Mouse (Mus musculus) liver, embryonic 13.5 days (tissue): ENCODE measurements at regions not wholly inside any gene's neighbourhood (a gene's known extent, or its start where the extent isn't known, plus 50 kb on each side); places are given as distances from the start of the nearest gene placed in this dataset.
"Not testable (repeated sequence)": the region's sequence is repeated elsewhere in the genome, so short reads cannot be mapped to it uniquely, and the experiment has no call there.

Experiments
- ATAC-seq: fragments of 200-750 bp; cut with Nextera tagmentation; 2 replicates; pipeline ENCODE4 v1.8.0; 2017; ENCODE audit warnings: low read depth, mild to moderate bottlenecking, moderate number of reproducible peaks, moderate library complexity
- DNase-seq: peaks from one replicate; pipeline ENCODE4 v3.0.0; 2022
- H3K27ac ChIP-seq: fragments of 300-500 bp; sonication (generic); 2 replicates; pipeline ENCODE4 v1.5.1; 2015; ENCODE audit warnings: moderate library complexity, mild to moderate bottlenecking, inconsistent platforms
- H3K27me3 ChIP-seq: fragments of 300-500 bp; sonication (generic); 2 replicates; pipeline ENCODE4 v1.6.1; 2015; ENCODE audit warnings: mild to moderate bottlenecking, inconsistent platforms
- H3K36me3 ChIP-seq: fragments of 300-500 bp; sonication (generic); 2 replicates; pipeline ENCODE4 v1.6.1; 2015; ENCODE audit warnings: mild to moderate bottlenecking, inconsistent platforms
- H3K4me1 ChIP-seq: fragments of 300-500 bp; sonication (generic); replicated peaks from 2 replicates; pipeline ENCODE4 v1.6.1; 2015; ENCODE audit warnings: inconsistent platforms
- H3K4me2 ChIP-seq: fragments of 300-500 bp; sonication (generic); 2 replicates; pipeline ENCODE4 v1.6.1; 2015; ENCODE audit warnings: inconsistent platforms, mild to moderate bottlenecking, moderate library complexity
- H3K4me3 ChIP-seq: fragments of 300-500 bp; sonication (generic); replicated peaks from 2 replicates; pipeline ENCODE4 v1.5.1; 2015; ENCODE audit warnings: mild to moderate bottlenecking, inconsistent platforms
- H3K9ac ChIP-seq: fragments of 300-500 bp; sonication (generic); 2 replicates; pipeline ENCODE4 v1.6.1; 2015; ENCODE audit warnings: mild to moderate bottlenecking, inconsistent platforms
- H3K9me3 ChIP-seq: fragments of 300-500 bp; sonication (generic); replicated peaks from 2 replicates; pipeline ENCODE4 v1.6.1; 2016; ENCODE audit warnings: inconsistent platforms
- WGBS: fragments of 180-500 bp; shearing (Covaris S2); methylation state at CpG from one replicate; pipeline ENCODE4 v1.1.7; 2015; ENCODE audit not compliant: insufficient replicate concordance; 5-methylcytosine and 5-hydroxymethylcytosine counted together

DNA sequence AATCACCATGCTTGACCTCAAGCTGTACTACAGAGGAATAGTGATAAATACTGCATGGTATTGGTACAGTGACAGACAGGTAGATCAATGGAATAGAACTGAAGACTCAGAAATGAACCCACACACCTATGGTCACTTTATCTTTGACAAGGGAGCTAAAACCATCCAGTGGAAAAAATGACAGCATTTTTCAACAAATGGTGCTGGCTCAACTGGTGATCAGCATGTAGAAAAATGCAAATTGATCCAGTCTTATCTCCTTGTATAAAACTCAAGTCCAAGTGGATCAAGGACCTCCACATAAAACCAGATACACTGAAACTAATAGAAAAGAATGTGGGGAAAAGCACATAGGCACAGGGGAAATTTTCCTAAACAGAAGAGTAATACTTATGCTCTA lies 159.9 kb upstream of the Tet2 start:
- H3K27ac ChIP-seq, H3K27me3 ChIP-seq, DNase-seq, H3K9me3 ChIP-seq, H3K4me1 ChIP-seq, H3K9ac ChIP-seq, H3K4me2 ChIP-seq, H3K36me3 ChIP-seq, ATAC-seq, H3K4me3 ChIP-seq: not testable (repeated sequence)

DNA sequence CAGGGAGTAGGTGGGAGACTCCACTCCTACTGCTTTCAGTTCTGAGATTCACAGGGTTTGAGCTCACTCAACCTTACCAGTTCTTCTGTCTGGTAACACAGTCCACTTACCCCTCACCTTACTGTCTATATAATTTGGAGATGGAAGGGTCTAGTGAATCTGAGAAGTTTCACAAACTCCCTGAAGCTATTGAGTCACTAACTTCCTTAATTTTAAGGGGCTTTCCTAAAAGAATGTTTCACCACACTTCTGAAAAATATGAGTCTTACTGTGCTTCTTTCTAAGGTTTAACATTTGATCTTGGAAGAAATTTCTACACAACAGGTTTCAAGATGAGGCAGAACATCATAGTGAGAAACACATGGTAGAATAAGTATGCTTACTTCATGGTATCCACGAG lies 166.6 kb upstream of the Tet2 start:
- H3K4me2 ChIP-seq: no peak overlapping the region
- no peak overlapping the region for H3K9ac ChIP-seq
- WGBS: 41% methylated on average over 1 of the region's 1 CpGs
- H3K4me3 ChIP-seq: no peak overlapping the region
- no peaks in the 10 kb centered on the region for H3K36me3 ChIP-seq
- no peak overlapping the region for H3K27ac ChIP-seq
- no peak for DNase-seq
- no peaks in the 10 kb centered on the region for H3K9me3 ChIP-seq
- H3K4me1 ChIP-seq: no peaks in the 10 kb centered on the region
- no peak for ATAC-seq
- no peaks in the 10 kb centered on the region for H3K27me3 ChIP-seq

DNA sequence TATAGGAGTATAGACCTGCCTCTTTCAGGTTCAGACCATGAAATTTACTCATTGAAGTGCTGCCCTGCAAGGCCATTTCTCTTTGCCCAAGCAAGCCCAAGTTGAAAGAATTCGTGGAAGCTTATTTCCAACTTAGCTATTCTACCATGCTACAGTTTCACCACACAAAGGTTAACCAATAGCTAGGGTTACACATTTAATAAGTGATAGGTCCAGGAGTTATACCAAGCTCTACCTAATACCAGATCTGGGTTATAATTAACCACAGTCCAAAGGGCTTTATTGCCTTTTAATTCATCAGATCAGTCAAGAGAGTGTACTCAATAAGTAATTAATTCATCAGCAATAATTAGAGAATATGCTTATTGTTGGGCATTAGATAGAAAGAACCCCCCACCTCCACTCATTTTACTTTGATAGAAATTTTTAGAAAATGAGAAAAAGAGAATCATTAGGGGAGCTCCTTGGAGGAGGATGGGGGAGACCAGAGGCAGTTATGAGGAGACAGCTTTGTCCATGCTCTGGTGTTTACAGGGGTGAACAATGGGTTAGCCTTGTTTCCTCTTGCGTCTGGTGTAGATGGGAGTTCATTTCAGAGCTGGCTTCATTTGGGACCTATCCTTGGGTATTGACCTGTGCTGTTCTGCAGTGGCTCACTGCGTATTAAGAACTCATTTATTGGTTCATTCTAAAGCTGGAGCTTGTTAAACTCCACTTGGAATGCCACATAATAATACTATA lies 177.8 kb upstream of the Tet2 start:
- DNase-seq: no peak
- Histone ChIP-seq H3K4me1 (no peaks in the 10 kb centered on the region), H3K27me3 (no peaks in the 10 kb centered on the region)

DNA sequence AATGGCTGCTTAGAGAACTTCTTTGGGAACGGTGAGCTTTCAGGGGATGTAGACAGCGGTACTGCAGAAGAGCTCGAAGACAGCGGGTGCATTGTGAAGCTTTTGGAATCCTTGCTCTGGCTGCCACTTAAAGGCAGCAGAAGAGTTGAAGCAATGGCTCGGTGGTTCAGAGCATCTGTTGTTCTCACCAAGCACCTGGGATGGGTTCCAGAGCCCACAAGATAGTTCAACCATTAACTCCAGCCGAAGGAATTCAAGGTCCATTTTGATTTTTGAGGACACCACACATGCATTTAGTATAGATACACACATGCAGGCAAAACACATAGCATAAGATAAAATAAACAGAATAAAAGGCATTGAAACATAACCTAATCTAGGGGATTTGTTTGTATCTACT lies 181.9 kb upstream of the Tet2 start:
- no peak for ATAC-seq

More for the DNA sequence above, 177.8 kb upstream of the Tet2 start:
- no peak for ATAC-seq
- Histone ChIP-seq H3K9me3 (no peaks in the 10 kb centered on the region), H3K4me2 (no peak overlapping the region), H3K27ac (no peak overlapping the region), H3K9ac (no peak overlapping the region), H3K36me3 (no peaks in the 10 kb centered on the region), H3K4me3 (no peak overlapping the region)
- WGBS: 60% methylated on average over 3 of the region's 3 CpGs

DNA sequence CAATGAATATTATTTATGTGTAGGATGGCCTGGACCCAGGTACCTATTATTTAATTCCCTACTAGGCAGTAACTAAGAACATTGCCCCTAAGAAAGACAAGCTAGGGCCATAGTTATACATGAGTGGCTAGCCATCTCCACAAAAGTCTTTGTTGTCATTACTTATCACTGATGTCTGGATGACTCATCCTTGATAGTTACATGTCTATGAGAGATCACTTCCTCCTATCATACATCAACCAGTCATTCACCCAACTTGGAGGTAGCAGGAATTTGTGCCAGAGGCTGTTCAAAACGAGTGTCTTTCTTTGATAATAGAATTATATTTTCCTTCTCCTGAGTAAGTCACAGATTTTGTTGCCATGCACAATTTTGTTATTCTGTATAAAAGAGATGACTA lies 190.7 kb upstream of the Tet2 start:
- 40% methylated on average over 1 of the region's 1 CpGs for WGBS
- Histone ChIP-seq H3K36me3 (no peaks in the 10 kb centered on the region), H3K4me1 (no peaks in the 10 kb centered on the region), H3K9me3 (no peaks in the 10 kb centered on the region), H3K27me3 (no peaks in the 10 kb centered on the region), H3K4me2 (no peak overlapping the region), H3K9ac (no peak overlapping the region), H3K27ac (no peak overlapping the region), H3K4me3 (no peak overlapping the region)
- ATAC-seq (no peak), DNase-seq (no peak)

More for the DNA sequence above, 181.9 kb upstream of the Tet2 start:
- no peaks in the 10 kb centered on the region for H3K9me3 ChIP-seq
- no peak overlapping the region for H3K9ac ChIP-seq
- H3K36me3 ChIP-seq: no peaks in the 10 kb centered on the region
- H3K27ac ChIP-seq: no peak overlapping the region
- no peaks in the 10 kb centered on the region for H3K27me3 ChIP-seq
- H3K4me3 ChIP-seq: no peak overlapping the region
- no peak overlapping the region for H3K4me2 ChIP-seq
- no peak for DNase-seq
- no peaks in the 10 kb centered on the region for H3K4me1 ChIP-seq
- WGBS: 66% methylated on average over 6 of the region's 6 CpGs

DNA sequence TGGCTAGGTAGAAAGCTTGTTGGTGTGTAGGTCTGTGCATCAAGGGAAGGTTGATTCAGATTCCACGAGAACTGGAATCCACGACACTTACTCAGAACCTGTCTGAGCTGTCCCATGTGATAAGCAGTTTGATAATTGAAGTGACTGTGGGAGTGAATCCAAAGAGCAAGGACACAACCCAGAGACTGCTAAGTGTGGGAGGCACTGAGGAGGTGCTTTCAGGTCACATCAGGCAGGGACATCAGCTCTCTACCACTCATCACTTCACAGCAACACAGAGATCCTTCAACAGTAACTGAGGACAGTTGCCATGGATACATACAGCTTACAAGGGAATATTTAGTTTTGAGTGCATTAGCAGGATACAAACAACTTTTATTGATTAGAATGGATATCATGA lies 194.0 kb upstream of the Tet2 start:
- 71% methylated on average over 2 of the region's 2 CpGs for WGBS
- Histone ChIP-seq H3K9ac (no peak overlapping the region), H3K27me3 (no peaks in the 10 kb centered on the region), H3K4me2 (no peak overlapping the region), H3K4me3 (no peak overlapping the region), H3K4me1 (no peaks in the 10 kb centered on the region), H3K9me3 (no peaks in the 10 kb centered on the region), H3K36me3 (no peaks in the 10 kb centered on the region), H3K27ac (no peak overlapping the region)
- DNase-seq: no peak
- no peak for ATAC-seq

DNA sequence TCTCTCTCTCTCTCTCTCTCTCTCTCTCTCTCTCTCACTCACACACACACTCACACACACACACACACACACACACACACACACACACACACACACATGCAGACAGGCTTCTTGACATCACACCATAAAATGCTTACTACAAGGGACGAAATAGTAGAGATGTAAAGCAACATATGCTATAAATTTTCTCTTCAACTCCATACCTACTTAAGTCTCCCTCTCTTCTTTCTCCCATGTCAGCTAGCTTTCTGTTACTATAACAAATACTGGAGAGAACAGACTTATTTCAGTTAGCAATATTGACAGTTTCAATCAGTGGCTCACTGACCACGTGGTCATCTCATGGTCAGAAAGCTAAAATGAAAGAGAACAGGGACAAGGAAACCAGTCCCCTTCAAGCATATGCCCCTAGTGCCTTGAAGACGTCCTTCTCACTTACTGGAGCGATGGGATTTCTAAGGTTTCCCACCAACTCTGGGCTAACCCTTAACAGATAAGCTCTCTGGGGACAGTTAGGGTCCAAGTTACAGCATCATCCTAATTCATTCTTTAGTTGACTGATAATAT lies 199.7 kb upstream of the Tet2 start:
- no peak for ATAC-seq
- H3K27ac ChIP-seq: no peak overlapping the region
- H3K36me3 ChIP-seq: no peaks in the 10 kb centered on the region
- 51% methylated on average over 4 of the region's 4 CpGs for WGBS
- H3K4me1 ChIP-seq: no peaks in the 10 kb centered on the region
- H3K9ac ChIP-seq: no peak overlapping the region
- DNase-seq: no peak
- no peaks in the 10 kb centered on the region for H3K27me3 ChIP-seq
- no peaks in the 10 kb centered on the region for H3K9me3 ChIP-seq
- no peak overlapping the region for H3K4me3 ChIP-seq
- H3K4me2 ChIP-seq: no peak overlapping the region

DNA sequence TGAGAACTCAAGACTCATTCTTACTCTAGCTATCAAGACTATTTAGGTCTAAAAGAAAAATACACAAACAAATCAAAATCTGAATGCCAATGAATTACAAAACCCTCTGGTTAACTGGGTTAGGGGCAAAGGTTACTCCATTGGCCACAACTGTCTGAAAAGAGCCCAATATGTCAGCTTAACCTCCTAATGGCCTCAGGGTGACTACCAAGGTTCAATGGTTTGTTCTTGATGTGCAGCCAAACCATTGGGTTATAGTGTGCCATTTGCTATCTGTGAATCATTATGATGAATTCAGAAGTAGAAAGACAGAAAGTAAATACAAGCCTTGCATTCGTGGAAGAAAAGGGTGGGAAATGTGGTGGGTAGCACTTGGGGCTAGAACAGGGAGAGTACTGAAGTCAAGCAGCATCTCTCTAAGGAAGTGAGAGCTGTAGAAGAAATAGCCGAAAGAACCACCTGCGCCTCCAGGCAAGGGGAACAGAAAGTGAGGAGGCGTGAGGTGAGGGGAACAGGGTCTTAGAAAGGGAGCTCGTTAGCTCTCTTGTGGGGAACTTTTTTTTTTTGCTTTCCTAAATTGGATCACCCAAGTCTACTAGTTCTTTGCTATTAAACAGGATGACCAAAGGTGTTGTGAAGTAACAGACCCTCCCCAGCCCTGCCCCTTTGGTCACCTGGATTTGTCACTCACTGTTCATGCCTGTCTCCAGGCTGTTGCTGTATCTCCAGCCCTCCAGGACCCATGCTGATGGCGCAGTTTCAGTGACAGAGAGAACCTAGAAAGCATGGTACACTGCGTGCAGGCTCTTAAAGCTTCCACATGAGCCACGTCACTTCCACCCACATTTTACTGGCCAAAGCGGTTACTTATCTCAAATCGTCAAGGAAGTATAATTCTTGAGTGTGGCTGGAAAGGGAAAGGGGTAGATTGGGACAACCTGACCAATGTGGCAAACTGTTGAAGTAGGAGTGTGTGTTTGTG lies 204.1 kb upstream of the Tet2 start:
- no peaks in the 10 kb centered on the region for H3K9me3 ChIP-seq
- H3K4me3 ChIP-seq: no peak overlapping the region
- no peak for DNase-seq
- H3K9ac ChIP-seq: no peak overlapping the region
- 66% methylated on average over 10 of the region's 10 CpGs for WGBS
- 0 out of 2 replicates have a peak, but pooled peaks cover under 1% of the 10 kb centered on the region for H3K4me1 ChIP-seq
- H3K4me2 ChIP-seq: no peak overlapping the region
- H3K36me3 ChIP-seq: no peaks in the 10 kb centered on the region
- no peak overlapping the region for H3K27ac ChIP-seq
- H3K27me3 ChIP-seq: no peaks in the 10 kb centered on the region
- no peak for ATAC-seq

DNA sequence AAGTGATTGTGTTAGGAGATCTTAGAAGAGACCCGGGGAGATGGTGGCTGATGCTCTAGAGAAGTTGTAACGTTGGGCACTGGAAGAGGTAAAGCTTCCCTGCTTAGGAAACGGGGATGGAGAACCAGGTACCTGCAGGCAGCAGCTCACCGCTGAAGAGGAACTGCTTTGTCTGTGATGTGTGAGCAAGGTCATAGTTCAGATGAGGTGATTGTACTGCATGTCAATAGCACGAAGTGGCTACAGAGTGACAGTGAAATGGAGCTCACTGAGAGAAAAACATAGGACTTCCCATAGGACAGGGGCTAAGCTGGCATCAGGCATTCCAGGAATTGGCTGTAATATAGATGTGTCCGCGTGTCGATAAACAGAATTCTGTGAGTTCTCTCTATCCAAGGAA lies 205.1 kb upstream of the Tet2 start:
- H3K36me3 ChIP-seq: no peaks in the 10 kb centered on the region
- ATAC-seq: no peak

DNA sequence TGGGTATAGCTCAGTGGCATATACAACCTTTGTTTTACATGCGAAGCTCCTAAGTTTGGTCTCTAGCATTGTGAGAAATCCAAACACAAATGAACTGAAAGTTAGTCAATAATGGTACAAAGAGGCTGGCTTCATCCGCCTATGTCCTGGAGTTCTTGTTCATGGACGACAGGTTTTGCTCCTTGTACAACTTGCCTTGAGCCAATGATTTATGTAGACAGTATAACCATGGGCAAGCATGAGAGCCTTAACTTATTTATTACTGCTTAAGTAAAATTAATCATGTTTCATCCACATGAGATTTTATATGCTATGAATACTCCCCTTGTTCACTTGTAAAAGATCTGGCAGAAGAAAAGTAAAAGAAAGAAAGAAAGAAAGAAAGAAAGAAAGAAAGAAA lies 205.7 kb upstream of the Tet2 start:
- Histone ChIP-seq H3K4me1 (0 out of 2 replicates have a peak, but pooled peaks cover 6% of the 10 kb centered on the region), H3K9me3 (no peaks in the 10 kb centered on the region), H3K4me2 (no peak overlapping the region), H3K27me3 (no peaks in the 10 kb centered on the region), H3K4me3 (no peak overlapping the region), H3K9ac (no peak overlapping the region), H3K36me3 (no peaks in the 10 kb centered on the region), H3K27ac (no peak overlapping the region)
- DNase-seq (no peak), ATAC-seq (no peak)
- WGBS: 60% methylated on average over 3 of the region's 3 CpGs

More for the DNA sequence above, 205.1 kb upstream of the Tet2 start:
- 68% methylated on average over 8 of the region's 8 CpGs for WGBS
- no peak for DNase-seq
- no peaks in the 10 kb centered on the region for H3K27me3 ChIP-seq
- no peak overlapping the region for H3K4me3 ChIP-seq
- no peaks in the 10 kb centered on the region for H3K9me3 ChIP-seq
- H3K4me1 ChIP-seq: 0 out of 2 replicates have a peak, but pooled peaks cover 6% of the 10 kb centered on the region
- H3K27ac ChIP-seq: no peak overlapping the region
- H3K9ac ChIP-seq: no peak overlapping the region
- no peak overlapping the region for H3K4me2 ChIP-seq

DNA sequence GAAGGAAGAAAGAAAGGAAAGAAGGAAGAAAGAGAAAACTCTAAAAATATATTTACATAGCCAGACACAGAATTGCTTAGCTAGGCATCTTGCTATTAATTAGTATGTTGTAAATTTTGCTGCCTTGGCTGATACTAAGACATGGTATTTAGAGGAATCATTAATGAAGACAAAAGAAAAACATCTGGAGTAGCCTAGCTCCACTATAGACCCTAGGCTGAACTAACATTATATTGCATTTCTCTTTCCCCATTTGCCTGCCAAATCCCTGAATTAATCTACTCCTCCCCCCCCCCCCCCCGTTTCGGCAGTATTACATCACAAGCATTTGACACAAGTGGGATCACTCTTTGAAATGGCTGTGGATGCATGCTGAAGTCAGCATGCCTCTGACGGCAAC lies 206.1 kb upstream of the Tet2 start:
- no peak overlapping the region for H3K27ac ChIP-seq
- H3K36me3 ChIP-seq: no peaks in the 10 kb centered on the region
- H3K9ac ChIP-seq: no peak overlapping the region
- no peaks in the 10 kb centered on the region for H3K27me3 ChIP-seq
- H3K9me3 ChIP-seq: no peaks in the 10 kb centered on the region
- no peak for ATAC-seq
- no peak overlapping the region for H3K4me3 ChIP-seq
- H3K4me2 ChIP-seq: no peak overlapping the region
- 41% methylated on average over 3 of the region's 3 CpGs for WGBS
- no peak for DNase-seq
- H3K4me1 ChIP-seq: 0 out of 2 replicates have a peak, but pooled peaks cover 6% of the 10 kb centered on the region
